In the genomic region with DNA sequence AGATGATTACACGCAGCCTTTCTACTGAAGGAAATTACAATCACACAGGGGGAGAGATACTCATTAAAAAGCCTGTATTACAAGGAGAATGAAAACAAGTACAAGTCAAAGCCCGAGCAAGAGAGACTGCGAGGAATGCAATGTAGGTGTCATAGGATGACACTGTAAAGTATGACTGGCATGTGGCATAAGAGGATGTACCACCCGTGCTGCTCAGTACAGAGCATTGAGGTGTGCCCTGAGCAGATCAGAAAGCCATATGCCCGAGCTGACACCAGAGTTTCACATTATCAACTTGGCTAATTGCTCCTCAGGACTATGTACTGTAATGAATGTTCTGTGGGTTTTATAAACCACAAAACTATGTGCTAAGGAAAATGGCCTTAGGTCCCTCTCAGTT, we compare ENCODE assay signal across 14 mouse cellular contexts.
"Had no signal": no experiment of that assay in that cellular context is flagged by ENCODE, and none has a peak within 500 bp of the region (broad histone marks: within the 10 kb centered on the region; RNA-seq: fewer than 3 reads in every experiment).

No protein-coding gene starts in this region.

- DNase-seq: kidney, adult 18-20 months; kidney, postnatal 10 days; kidney, postnatal 4 days; lung, adult 2 months; lung, postnatal 36 days; right cerebral cortex, postnatal 14 days; thymus, adult 2 months; thymus, postnatal 25 days had no signal

- H3K4me3 ChIP-seq: layer of hippocampus, adult 2 months; limb, embryonic 10.5 days; liver, embryonic 15.5 days; stomach, embryonic 15.5 days had no signal

- H3K9me3 ChIP-seq: limb, embryonic 10.5 days; liver, embryonic 15.5 days; stomach, embryonic 15.5 days had no signal

- H3K36me3 ChIP-seq: liver, embryonic 15.5 days; stomach, embryonic 15.5 days had no signal

- H3K27me3 ChIP-seq: liver, embryonic 15.5 days; stomach, embryonic 15.5 days had no signal

- H3K9ac ChIP-seq: liver, embryonic 15.5 days; stomach, embryonic 15.5 days had no signal

- ATAC-seq: lung, postnatal 0 days had no signal

- H3K4me2 ChIP-seq: liver, embryonic 11.5 days; liver, embryonic 15.5 days; stomach, embryonic 15.5 days had no signal

- H3K27ac ChIP-seq: layer of hippocampus, adult 2 months; limb, embryonic 10.5 days; liver, embryonic 15.5 days; stomach, embryonic 15.5 days had no signal

- H3K4me1 ChIP-seq: liver, embryonic 15.5 days; stomach, embryonic 15.5 days had no signal
